Mouse (Mus musculus) spleen, adult 2 months (tissue): Measurements from ENCODE around the gene Iqgap2.

Experiments
- CTCF ChIP-seq: fragments of 200-500 bp; IDR thresholded peaks from 2 replicates; pipeline ENCODE4 v1.5.1; 2011; ENCODE audit warnings: mild to moderate bottlenecking, inconsistent platforms; ENCODE audit not compliant: insufficient read depth, insufficient read length, insufficient replicate concordance; ENCODE audit errors: extremely low read depth
- POLR2A ChIP-seq: fragments of 200-500 bp; IDR thresholded peaks from 2 replicates; pipeline ENCODE4 v1.6.1; 2011; ENCODE audit warnings: low read depth, low read length, inconsistent platforms

- TF ChIP-seq CTCF (no peak), POLR2A (no peak)
Observed at GRCm38 (mm10) chr13:95592860-95593259, 298.9 kb downstream of the Iqgap2 start.
